Mouse (Mus musculus) lung, postnatal 36 days (tissue): ENCODE measurements at regions not wholly inside any gene's neighbourhood (a gene's known extent, or its start where the extent isn't known, plus 50 kb on each side); places are given as distances from the start of the nearest gene placed in this dataset.
A peak's percentile ranks its signal among the peaks of the same experiment; 100 is the strongest.

Experiments
- DNase-seq: peaks from one replicate; pipeline ENCODE4 v3.0.0; 2022; ENCODE audit warnings: mixed read lengths

DNA sequence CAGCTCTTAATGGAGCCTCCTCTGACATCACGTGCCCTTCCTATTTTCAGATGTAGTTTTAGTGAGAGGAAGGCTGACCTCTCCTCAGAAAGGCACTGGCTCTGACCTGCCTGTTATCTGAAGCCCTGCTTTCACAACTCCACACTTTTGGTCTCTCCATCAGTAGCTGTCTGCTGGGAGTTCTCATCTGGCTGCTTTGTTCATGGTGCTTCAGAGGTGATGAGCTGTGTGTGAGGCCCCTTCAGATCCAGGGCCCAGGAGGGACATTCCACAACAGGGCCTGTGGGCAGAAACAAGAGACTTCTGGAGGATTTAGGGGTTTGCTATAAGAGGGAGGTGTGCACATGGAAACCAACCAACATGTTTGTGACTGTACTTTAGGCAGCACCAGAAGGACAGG is 50.8 kb upstream of the Fhl2 start:
- DNase-seq = no peak

DNA sequence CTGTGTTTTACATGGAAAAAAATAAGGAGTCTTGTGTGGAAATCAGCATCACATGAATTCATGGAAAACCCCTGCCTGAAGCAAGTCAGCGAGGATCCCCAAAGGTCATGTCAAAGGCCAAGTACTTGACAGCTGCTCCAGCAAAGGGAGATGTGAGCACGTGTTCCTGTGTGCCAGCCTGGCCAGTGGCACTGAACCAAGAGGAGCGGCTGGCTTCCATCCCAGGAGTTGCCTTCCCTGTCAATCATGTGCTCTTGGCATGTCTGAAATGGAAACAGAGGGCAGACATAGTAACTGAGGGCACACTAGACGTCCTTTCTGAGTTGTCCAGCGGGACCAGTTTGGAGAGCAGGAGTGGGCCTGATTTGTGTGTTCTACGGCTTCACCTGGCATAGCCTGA is 53.5 kb upstream of the Fhl2 start:
- no peak for DNase-seq

DNA sequence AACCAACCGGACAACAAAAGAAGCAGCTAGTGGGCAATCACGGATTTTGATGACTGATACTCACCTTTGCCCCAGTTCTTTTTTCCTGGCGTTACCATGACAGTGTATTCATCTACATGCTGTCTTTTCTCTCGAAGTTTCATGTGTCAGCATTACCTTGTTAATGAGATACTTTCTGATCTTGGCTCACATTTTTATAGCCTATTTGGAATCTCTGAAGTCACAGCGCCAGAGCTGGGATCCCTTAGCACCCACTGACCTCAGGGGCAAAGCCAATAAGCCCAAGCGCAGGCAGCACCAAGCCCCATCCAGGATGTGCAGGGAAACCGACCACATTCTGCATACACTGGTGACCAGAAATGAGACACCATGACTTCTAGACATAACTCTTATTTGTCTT is 54.6 kb upstream of the Fhl2 start:
- no peak for DNase-seq

DNA sequence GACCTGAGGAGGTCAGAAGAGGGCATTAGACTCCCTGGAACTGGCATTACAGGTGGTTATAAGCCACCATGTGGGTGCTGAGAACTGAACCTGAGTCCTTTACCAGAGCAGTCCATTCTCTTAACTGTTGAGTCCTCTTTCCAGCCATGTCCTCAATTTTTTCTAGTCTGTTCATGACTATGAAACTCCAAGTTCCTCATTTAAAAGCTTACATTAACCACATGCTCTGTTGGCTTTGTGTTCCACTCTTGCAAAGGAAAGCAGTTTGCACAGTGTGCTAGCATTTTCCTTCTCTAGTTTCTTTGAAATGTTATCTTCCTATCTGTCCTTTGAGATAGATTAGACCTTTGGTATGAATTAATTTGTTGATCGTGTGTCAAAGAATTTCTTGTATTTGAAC is 57.3 kb upstream of the Fhl2 start:
- DNase-seq = no peak

DNA sequence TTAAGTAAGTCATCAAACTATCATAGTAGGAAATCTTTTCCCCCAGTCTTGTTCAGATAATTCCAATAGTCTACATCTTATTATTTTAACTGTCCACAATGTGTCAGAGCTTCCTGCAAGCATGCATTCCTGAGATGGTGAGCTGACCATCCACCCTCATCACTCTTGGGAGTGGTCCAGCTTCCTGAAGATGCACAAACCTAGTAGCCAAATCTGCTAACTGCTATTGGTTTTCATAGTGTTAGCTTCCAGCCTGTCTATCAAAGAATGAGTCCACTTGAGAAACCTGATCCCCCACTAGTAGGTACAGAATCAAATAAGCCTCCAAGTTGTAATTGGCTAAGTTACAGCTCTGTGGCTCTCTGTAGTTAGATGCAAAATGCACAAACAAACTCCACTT is 59.3 kb upstream of the Fhl2 start:
- DNase-seq = no peak

DNA sequence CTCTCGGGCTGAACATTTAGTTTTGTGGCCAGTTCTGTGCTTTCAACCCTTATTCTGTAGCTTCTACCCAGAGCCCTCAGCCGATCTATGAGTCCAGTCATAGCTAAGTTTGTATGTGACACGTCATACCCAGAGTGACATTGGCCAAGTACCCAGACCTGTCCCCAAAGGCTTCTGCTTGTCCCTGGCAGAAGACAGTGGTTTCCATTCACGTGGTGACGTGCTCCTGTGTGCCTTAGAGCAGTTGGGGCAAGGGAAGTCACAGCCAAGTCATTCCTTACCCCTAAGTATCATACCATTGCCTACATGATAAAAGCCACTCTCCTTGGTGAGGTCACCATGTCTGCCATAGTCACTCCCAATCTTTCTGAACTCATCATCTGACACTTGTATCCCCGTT is 61.1 kb upstream of the Fhl2 start:
- DNase-seq = no peak

DNA sequence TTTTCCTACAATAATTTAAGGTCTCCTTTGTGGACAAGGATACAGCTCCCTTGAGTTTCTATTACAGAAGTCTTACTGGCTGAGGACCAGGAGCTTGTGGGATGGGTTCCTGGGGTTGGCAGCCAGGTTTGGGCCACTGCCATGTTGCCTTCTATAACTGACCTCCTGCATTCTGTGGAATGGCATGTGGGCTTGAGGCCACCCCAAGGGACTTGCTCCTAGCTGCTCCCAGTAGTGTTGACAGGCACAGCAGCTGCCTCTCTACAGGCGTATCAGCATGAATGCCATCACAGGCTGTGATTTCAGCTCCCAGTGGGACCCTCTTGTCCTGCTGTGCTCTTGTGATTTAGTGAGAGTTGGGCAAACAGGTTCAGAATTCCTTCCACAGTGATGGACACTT is 63.1 kb upstream of the Fhl2 start:
- DNase-seq = no peak

DNA sequence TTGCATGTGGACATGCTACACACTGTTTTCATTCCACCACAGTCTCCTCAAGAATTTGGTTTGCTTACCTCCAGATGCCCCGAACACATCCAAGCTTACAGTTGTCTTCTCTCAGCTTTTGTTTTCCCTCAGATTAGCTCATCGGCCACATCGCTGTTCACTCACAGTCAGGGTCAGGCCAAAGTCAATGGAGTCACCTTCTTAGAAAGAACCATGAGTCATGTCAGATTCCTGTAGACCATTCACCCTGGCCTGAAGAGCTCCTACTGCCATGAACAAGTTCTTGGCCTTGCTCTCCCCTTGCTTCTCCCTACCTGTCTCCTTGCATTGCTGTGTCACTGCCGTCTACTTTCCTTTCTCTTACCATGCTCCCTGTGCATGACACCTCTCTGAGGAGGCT is 63.7 kb upstream of the Fhl2 start:
- DNase-seq = no peak

DNA sequence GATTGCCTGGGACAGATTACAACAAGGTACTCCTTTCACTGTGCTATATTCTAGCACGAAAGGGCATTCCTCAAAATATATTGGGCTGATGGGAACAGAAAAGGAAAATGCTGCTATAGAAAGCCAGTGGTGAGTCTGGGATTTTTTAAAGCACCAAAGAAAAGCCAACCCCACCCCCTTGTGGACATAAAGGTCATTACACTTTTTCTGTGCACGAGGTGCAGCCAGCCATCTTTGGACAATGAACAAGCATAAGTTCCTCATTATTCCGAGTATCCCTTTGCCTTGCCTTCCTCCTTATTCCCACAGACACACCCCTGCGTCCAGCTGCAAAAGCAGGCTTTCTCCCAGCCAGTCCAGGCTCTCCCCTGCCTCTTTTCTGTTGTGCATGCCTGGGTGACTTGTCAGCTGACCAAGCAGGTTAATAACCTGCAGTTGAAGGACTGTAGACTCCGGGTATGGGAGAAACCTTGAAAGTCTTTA is 67.7 kb upstream of the Fhl2 start:
- peak; percentile 73 for DNase-seq

DNA sequence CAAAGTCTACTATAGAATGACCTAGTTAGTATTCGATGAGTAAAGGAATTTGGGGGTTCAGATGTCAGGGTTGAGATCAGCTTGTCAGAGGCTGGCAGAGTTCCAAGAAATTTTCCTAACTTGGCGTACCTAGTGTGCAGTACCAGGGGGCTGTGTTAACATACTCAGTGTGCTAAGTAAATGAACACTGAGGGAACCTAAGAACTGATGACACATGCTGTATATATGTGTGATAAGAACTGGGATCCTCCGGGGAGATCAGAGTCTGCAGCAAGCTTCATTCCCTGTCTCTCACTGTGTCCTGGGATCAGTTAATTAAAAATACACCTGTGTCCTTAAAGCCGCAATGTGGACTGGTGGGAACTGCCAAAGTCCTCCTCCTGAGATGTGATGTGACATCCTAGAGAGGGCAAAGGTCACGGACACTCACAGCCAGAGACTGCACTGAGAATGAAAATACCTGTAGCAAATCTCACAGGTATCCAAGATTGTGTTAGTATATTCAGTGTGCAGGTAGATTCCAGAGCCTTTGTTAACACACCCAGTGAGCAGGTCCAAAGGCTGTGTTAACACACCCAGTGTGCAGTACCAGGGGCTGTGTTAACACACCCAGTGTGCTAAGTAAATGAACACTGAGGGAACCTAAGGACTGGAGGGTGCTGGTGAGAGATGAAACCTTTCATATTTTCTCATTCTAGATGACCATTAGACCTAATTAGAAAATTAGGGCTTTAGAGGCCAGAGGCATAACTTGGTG is 69.1 kb upstream of the Fhl2 start:
- no peak for DNase-seq

DNA sequence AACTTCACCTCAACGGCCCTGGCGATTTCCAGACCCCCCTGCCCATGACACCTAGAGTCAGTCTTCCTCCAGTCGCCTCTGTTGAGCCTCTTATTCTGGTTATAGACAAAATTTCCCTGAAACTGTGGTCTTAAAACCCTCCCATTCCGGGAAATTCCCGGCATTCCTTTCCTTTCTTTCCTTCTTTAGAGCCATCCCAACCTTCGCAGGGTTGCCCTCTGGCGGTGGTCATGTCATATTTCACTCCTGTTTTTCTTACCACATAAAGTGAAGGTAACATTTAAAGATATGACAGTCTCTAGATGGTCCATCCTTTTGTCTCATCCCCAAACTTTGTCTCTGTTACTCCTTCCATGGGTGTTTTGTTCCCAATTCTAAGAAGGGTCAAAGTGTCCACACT is 72.9 kb upstream of the Fhl2 start:
- peak; percentile 6 for DNase-seq

DNA sequence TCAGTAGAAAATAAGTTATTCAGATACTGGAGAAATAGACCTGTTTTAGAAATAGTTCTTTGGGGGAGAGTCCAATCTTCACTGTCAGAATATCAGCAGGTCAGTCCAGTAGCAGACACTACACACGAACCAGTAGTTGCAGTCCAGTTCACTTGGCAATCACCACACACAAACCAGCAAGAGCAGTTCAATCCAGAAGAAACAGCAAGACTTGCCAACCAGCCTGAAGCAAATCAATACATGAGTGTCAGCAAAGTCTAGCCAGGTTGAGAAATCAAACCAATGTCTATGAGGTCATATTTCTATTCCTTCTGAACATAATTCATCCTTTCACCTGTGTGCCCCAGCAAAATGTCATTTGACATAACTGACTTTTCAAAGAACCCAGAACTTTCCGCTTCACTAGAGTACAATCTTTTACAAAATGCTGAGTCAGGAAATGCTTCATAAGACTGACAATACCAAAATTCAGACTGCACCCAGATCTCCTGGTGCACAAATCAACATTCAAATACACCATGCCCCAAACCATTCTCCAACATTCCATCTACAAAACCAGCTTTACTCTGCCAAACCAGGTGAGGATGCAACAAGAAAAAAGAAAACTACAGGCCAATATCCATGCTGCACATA is 76.6 kb upstream of the Fhl2 start:
- DNase-seq = no peak

DNA sequence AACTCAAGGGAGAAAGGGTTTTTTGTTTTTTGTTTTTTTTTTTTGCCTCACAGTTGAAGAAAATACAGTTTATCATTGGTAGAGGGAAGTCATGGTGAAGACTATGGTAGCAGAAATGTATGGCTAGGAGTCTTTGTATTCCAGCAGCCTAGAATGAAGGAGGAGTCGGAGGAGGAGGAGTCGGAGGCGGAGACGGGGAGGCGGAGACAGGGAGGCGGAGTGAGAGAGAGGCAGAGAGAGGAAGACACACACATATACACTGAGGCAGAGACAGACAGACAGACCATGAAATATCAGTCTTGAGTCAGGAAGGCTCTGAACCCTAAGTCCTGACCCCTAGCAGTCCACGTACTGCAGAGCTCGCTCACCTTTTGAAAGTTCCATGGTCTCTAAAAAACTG is 95.0 kb upstream of the Fhl2 start:
- no peak for DNase-seq

DNA sequence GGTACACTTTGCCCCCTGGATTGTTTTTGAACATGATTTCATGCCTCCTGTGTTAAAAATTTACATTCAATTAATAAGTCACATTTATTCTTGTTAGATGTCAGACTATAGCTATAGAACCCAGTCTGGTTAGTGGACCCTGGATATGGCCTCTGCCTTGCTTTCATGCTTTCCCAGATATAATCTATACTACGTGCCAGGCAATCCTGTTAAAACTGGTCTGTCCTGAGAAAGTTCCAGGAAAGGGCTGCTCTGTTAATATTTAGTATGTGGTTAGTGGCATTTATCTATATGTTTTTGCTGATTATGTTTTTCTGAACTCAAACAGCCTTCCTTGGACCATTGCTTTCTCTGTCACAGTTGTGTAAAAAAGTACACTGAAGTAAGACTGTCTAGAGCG is 95.8 kb upstream of the Fhl2 start:
- no peak for DNase-seq

DNA sequence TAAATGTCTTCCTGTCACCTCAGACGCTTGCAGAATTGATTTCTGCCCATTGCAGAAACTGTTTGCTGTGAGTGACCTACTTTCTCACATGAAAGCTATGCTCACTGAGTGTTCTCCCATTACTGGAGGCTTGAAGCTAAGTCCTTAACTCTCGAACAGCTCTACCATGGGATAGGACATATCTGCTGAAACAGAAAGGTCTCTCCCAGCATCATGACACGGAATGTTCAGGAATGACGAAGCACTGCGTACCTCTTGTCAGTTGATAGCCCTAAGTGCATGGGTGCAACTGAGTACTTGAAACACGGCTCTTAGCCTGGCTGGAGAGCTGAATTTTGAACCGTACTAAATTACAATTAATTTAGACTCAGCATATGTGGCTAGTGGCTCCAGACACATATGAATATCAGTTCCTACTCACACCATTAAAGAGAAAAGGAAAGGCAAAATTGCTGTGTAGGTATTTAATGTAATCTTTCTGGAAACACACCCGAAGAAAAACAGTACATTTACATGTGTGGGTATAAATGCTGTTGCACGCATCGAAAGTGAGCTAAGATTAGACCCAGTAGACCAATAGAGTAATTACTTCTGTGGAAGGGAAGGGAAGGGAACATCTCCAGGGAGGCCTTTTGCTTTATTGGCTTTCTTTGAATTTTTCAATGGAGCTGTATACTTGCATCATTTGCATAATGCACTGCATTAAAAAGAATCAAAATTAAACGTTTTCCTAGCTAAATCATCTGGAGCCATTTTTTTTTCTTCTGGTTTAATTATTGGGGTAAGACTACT is 97.6 kb upstream of the Fhl2 start:
- no peak for DNase-seq

DNA sequence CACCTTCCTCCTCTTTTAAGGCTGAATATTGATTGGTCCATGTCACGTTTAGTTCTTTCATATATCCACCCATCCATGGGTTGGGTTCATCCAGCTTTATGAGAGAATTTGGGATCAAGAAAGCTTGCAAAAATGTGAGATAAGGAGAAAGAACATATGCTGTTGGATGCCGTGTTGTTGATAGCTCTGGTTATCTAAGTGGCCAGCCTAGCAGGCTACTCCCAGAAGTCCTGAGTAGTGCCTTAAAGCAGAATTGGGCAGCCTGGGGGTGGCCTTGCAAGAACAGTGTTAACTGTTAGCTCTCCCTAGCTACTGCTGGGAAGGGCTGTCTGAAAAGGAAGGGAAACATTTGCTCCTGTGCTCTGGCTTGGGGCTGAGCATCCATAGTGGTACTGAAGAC is 100.8 kb upstream of the Fhl2 start:
- DNase-seq = no peak

DNA sequence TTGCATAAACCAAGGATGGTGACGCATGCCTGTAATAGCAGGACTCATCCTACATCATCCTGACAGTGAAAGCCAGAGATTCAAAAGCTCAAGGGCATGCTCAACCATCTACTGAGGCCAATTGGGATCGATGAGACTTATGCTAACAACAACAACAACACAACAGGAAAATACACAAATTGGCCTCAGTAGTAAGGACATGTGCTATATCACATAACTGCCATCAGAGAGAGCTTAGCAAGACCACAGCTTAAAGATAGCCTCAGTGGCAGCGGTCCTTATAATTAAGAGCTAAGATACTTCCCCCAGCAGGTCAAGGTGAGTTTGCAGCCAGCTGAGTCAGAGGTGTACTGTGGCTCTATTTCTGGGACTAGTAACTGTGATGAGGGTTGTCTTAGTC is 102.0 kb upstream of the Fhl2 start:
- no peak for DNase-seq

DNA sequence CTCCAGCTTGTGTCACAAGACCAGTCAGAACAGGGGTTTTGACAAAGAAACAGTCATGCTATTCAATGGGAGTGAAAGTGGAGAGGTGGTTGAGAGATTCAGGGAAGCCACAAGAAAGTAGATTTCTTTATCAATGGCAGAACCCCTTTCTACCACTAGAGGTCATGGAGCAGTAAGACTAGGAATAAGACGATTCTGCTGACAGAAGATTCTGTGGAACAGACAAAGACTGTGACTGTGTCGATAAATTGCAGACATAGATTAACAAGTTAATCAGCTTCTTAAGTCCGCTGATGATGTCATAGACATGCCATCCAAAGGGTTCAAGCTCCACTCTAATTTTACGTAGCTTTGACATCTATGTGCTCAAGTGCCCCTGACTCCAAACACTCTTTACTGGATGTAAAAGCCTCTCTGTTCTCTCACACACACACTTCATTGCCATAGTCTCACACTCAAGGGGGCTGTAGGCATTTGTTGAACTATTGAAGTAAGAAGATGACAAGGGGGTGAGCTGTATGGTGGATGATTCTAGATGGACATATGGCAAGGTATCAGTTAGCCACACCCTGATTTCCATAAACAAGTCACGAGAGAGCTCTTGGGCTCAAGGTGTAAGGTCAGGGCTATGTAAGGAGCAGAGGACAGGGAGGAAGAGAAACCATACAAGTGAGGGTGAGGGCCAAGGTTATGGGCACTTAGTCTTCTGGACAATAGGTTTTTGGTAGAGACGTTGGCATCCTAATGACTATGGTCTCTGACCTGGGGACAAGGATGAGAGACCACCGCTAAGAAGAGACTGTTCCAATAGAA is 102.9 kb upstream of the Fhl2 start:
- DNase-seq = peak; percentile 80

DNA sequence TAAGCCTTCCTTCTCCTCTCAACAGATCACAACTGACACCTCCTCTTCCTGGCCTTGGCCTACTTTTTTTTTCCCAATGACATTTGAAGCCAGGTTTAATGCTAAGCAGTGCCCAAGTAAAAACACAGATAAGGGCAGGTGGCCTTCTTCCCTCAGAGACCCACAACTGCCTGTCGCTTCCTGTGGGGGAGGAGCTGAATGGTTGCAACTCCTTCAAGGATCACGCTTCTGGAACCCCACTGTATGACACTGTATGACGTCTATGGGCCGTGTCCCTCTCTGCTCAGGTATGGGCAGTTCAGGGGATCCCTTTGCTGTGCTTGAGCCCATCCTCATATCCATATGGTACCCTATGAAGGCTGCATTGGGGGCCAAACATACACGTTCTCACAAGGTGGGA is 103.9 kb upstream of the Fhl2 start:
- DNase-seq = no peak

DNA sequence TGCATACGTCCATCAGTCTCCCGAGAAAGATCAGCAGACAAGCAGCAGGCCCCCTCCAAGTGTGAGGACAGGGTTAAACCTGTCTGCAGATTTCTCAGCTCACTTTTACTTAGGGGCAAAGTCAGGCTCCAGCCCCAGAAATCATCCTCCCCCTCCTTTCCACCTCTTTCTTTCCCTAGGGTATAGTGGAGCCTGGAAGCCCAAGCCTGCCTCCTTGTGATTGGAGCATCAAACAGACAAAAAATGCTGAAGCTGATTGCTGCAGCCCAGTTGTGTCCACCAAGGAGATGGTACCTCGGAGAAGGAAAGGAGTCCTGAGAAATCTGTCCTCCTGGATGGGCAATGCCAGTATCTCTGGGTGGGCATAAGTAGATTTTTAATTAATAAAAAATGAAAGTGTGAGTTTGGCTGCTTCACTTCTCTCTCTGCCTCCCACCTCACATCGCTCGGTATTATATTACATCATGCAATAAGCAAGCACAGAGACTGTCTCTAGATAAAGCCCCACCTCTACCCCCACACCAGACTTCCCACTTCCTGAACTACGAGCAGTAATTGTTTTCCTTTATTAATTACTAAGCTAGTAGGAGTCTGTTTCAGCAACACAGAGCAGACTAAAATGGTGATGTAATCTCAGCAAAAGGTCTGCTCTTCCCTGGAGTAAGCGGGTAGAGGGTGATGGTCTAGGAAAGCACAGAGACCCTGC is 105.2 kb upstream of the Fhl2 start:
- DNase-seq = no peak

DNA sequence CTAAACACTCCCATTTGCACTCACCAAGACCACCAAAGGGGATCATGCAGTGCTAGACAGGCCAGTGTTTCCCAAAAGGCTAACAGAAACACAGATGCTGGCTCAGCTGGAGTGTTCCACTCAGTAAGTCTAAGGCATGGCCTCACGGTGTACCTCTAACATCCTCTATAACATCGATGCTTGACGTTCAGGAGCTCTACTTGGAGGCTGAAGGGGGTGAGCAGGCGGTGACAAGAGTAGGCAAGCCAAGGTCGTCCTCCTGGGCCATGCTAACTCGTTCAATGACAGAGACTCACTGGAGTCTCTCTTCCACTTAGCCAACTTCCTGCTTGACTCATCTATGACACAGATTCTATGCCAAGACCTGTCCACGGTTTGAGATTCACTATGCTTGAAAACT is 105.9 kb upstream of the Fhl2 start:
- DNase-seq = no peak
